Mouse (Mus musculus) testis, postnatal 14 days (tissue): ENCODE measurements around the gene Hpse.

Experiments
- DNase-seq: peaks from one replicate; pipeline ENCODE4 v3.0.0; 2021; ENCODE audit warnings: low spot score

Gene Hpse

DNA sequence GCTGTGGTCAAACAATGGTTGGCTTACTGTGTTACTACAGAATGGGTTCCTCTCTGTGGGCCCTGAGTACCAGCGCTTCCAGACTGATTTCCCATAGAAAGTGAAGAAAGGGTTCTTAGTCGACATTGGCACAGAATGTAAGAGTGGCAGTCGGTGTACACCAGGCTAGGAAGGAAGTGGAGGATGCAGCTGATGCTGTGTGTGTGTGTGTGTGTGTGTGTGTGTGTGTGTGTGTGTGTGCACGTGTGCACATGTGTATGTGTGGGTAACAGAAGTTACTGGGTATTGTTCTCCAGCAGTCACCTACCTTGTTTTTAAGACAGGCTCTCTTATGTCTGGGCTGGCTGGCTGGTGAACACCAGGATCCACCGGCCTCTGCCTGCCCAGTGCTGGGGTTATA, 77.2 kb downstream of the Hpse start:
- no peak for DNase-seq

DNA sequence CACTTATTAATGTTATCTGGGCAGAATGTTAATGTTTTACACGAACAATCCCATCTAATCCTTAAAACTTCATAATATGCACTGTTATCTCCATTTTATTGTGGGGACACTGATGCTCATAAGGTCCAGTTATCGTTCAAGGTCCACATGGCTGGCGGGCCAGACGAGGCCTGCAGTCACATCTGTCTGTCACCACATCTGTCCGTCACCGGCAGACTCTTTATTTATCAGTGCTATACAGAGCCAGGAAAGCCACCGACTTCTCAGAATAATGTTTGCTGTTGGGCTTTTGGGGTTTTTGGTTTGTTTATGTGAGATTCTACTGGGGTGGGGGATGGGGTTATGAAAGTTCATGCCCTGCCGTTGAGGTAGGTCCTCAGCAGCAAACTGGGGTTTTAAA, 81.0 kb downstream of the Hpse start:
- no peak for DNase-seq

DNA sequence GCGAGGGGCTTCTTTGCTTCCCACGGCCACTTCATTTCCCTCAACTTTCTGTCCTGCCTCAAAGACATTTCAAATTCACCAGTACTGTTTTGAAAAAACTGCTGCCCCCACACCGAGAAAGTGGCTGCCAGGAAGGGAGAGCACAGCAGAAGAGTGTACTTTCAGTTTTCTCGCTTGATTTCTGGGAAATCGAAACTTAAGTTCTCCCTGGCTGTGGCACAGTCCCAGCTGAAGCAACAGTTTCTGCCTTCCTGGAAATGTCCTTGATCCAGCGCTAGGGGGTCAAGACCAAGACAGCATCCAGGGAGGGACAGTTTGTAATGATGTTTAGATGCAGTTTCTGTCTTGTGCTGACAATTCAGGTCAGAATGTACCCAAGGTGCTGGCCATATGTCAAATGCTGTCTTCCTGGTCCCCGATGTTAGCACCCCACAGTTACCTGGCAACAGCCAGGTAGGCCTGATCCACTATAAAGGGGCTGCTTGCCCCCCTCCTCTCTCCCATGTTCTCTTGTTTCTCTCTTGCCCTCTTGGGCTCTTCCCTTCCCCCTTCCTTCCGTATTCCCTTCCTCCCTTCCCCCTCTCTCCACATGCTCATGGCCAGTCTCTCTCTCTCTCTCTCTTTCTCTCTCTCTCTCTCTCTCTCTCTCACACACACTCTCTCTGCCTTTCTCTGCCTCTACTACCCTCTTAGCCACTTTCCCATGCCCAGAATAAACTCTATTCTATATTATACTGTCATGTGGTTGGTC, 82.5 kb downstream of the Hpse start:
- DNase-seq = peak; percentile 49

DNA sequence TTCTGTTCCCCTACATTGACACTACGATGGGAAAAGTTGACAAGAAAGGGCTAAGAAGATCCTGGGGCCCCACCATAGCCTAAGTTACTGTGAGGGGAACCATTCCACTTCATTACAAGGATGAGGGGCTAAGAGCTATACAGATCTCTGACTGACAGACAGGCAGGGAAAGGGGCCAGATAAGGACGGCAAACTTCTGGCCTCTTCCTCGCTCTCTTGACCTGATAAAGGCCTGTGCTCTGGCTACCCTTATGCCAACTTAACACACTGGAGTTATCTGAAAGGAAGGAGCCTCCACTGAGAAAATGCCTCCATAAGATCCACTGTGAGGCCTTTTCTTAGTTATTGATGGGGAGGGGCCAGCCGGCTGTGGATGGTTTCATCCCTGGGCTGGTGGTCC, 83.6 kb downstream of the Hpse start:
- no peak for DNase-seq

DNA sequence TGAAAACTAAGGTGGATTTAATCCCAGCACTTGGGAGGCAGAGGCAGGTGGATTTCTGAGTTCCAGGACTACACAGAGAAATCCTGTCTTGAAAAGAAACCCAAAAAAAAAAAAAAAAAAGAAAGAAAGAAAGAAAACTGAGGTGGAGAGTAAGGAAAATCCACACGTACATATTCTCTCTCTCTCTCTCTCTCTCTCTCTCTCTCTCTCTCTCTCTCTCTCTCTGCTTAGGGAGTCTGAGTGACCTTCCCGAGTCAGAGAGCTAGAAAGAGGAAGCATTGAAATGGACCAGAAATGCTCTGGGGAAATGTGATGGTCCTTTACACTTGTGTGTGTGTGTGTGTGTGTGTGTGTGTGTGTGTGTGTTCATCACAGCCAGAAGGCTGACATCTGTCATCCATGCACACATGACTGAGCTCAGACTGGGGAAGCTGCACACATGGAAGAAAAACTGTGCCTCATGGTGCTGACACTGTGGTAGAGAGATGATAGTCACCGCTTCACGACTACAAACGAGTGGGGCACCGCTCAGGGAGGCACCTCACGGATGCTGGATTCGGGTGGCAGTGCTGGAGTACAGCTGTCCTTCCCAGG, 84.5 kb downstream of the Hpse start:
- no peak for DNase-seq

DNA sequence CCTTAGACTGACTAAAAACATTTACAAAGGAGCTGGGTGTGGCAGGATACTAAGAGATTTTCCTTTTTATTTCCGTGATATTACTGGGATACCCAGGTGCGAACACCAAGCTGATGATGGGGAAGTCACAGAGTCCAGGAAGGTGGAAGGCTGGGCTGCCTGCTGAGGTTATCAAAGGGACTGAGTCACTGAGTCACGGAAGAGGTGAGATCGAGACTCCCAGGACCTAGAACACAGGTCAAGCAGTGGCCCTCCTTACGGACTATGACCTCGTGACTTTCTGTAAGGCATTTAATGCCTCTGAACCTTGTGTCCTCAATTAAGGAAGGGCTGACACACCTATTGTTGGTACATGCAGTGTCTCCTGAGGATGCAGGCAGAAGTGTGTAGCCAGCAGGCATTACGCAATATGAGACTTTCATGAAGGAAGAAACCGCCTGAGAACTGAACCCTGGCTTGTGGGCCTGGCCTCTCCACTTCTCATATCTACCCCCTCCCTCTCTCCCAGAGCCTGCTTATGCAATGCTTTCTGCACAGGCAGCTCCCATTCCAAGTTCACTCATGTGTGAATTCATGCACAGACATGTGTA, 86.9 kb downstream of the Hpse start:
- DNase-seq = no peak
